Mouse (Mus musculus): ENCODE measurements around the gene Ssh3. TPM values are rescaled to one million over a fixed set of nuclear protein-coding genes. Genes with fewer than 3 reads are reported as not detected.
A peak's percentile ranks its signal among the peaks of the same experiment; 100 is the strongest.

Gene Ssh3
- total RNA-seq, 2 experiments from 2014 or later = 7.2 to 9.9 TPM

GRCm38 (mm10) chr19:4298322-4299121, 29.5 kb upstream of the Ssh3 start:
- no peak for DNase-seq
- intact Hi-C loops (cut with DNase I) = no loop called here

- intact Hi-C loops (cut with DNase I) = no loop called here
- no peak for DNase-seq
These were observed 28.9 kb upstream of the Ssh3 start for GRCm38 (mm10) chr19:4297851-4298250.

GRCm38 (mm10) chr19:4296611-4297010, 27.6 kb upstream of the Ssh3 start:
- DNase-seq = no peak
- intact Hi-C loops (cut with DNase I) = no loop called here

- no peak for DNase-seq
- intact Hi-C loops (cut with DNase I) = no loop called here
These were observed 26.4 kb upstream of the Ssh3 start for GRCm38 (mm10) chr19:4295391-4295790.

DNA sequence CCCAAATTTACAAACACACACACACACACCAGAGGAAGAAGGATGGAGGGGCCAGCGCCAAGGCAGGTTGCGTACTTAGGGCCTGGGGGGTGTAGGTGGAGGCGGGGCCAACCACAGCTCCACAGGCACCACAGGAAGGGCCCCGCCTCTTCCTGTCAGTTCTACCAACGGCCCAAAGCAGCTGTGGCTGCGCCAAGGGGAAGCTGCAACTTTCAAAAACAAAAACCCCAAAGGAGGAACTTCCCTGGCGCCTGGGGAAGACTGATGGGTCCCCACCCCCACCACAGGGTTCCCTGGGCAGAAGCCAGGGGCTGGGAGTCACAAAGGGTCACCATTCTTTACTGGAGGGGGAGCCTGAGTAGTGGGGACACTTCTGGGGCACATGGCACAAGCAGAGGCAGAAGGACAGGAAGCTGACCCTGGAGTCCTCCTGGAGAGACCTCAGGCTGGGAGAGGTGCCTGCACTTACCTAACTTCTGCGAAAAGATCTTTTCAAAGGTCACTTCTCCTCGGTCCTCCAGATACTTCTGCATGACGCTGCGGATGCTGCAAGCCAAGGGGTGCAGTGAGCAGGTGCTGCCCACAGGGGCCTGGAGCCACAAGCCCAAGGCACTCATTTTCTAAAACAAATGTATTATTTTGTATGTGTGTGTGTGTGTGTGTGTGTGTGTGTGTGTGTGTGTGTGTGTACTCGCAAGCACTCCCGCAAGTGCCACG, 25.6 kb upstream of the Ssh3 start:
- intact Hi-C loops (cut with DNase I) = no loop called here
- DNase-seq = peak; percentile 69 to 71

DNA sequence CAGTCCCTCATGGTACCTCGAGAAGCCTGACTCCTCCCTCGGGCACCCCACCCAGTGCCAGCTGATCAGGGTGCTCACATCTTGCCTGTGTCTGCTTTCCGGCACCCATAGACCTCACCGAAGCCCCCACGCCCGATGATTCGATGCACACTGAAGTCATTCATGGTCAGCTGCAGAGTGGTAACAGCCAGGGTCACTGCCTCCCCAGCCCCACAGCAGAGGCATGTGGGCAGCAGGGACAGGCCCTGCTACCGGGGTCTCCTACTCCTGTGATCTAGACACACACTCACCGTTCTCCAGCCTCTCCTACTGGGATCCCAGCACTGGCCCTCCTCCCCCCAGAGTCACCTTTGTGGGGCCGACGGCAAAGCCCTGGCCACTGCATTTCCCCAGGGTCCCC, 22.2 kb upstream of the Ssh3 start:
- no peak for DNase-seq
- intact Hi-C loops (cut with DNase I) = no loop called here

DNA sequence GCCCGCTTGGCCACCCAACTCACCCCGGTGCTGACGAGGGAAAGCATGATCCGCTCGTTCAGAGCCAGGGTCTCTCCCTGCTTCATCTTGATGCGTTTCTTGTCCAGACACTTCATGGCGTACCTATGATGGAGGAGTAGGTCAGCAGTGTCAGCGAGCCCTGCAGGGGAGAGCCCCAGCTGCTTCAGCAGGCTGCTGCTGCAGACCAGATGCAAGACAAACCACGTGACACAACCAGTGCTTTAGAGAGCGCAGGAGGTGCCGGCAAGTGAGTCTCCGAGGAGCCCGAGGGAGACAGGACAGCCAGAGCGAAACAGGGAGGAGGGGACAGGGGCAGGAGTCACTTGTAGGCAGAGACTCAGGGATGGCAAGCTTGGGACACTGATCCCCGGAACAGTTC, 21.8 kb upstream of the Ssh3 start:
- no peak for DNase-seq
- intact Hi-C loops (cut with DNase I) = no loop called here

DNA sequence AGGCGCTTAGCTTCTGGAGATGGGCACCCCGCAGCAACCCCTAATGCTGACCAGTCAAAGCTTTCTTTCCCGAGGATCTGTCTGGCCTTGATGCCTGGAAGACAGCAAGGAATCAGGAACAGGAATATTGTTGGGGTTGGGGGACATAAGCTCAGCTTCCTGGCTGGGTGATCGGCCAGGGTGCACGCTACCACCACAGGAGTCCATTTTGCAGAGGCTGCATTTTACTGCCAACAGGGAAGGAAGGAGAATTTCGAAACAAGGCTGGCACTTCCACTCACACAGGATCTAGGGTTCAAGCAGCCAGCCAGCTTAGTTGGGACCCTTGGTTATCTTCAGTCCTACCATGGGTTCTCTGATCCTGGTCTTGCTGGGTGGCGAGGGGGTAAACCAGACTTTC, 14.7 kb upstream of the Ssh3 start:
- DNase-seq = no peak
- intact Hi-C loops (cut with DNase I) = loop anchor here (1.0 kb wide), 1 partner anchor 24 kb away; no protein-coding TSS in a partner anchor

- DNase-seq = peak; percentile 84 to 88
- intact Hi-C loops (cut with DNase I) = loop anchor here (1.0 kb wide), 1 partner anchor 24 kb away; no protein-coding TSS in a partner anchor
These were observed 14.0 kb upstream of the Ssh3 start, which contains the start of gene Ankrd13d for GRCm38 (mm10) chr19:4282898-4283553. Gene Ankrd13d (minus strand): TSS chr19:4283137.

DNA sequence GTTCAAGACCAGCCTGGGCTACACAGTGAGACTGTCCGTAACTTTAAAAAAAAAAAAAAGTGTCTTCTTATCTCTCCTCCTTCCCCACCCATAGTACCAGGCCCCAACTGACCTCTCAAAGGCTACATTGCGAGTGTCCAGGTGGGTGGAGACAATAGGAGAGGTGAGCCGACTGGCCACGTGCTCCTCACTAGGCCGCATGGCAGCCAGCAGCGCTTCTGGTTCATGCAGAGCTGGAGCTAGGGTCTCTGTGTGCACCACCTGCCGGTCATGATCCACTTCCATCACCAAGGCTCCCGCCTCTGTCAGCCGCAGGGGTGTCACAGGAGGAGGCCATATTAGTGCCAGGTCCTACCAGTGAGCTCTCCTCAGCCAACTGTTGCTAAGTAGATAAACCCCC, 11.4 kb upstream of the Ssh3 start:
- intact Hi-C loops (cut with DNase I) = no loop called here
- DNase-seq = no peak

GRCm38 (mm10) chr19:4279487-4279886, 10.5 kb upstream of the Ssh3 start:
- DNase-seq = no peak
- intact Hi-C loops (cut with DNase I) = no loop called here

- DNase-seq = no peak
- intact Hi-C loops (cut with DNase I) = no loop called here
These were observed 2.0 kb upstream of the Ssh3 start for GRCm38 (mm10) chr19:4270972-4271371.

DNA sequence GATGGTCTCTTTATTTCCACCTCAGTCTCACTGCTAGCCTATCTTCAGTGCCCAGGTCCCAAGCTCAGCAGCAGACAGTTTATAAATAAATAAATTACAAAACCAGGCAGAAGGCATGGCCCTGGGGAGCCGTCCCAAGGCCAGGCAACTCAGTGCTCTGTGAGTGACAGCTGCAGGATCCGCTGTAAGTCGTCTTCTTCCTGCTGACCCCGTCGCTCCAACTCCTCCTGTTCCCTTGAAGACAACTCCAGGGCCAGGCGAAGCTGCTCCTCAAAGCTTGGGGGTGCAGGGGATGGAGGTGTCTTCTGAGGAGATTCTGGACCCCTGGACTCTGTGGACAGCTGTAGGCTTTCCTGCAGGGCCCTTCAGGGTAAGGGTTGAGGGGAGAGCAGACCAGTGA, 1.2 kb upstream of the Ssh3 start:
- intact Hi-C loops (cut with DNase I) = no loop called here
- DNase-seq = no peak

DNA sequence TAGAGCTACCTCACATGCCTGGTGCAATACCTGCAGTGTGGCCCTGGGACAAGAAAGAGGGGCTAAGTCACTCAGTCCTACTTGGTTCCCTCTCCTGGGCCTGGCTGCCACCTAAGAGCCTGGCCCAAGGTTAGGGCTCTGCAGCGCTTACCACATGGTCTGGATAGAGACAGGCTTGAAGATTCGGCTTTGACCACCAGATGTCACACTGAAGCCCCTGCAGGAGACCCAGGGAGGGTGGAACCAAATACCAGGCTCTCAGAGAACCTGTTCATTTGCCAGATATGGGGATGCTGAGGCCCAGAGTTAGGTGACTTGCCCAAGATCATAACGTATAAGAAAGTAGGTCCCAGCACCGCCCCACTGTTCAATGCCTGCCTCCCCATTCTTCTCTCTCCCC, 3.0 kb downstream of the Ssh3 start:
- no peak for DNase-seq
- intact Hi-C loops (cut with DNase I) = no loop called here

GRCm38 (mm10) chr19:4264171-4264780, 4.7 kb downstream of the Ssh3 start:
- intact Hi-C loops (cut with DNase I) = no loop called here
- no peak for DNase-seq

DNA sequence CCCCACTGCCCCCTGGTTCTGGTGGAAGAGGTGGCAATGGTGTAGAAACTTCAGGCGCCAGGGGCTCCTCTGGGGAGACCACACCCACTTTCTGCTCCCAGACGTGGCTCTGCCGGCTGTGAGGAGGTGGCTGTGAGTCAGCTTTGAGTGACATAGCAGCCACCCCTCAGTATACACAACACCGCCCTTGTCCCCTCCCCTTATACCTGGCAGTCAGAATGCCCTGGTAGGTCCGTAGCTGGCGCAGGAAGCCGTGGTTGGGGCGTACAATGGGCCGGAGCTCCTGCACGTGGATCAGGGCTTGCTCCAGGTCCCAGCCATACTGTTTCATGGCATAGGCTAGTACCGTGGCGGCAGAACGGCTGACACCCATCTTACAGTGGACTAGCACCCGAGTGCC, 5.3 kb downstream of the Ssh3 start:
- intact Hi-C loops (cut with DNase I) = no loop called here

GRCm38 (mm10) chr19:4262756-4263155, 6.2 kb downstream of the Ssh3 start:
- intact Hi-C loops (cut with DNase I) = no loop called here
- DNase-seq = no peak

More for the DNA sequence above, 5.3 kb downstream of the Ssh3 start:
- DNase-seq = no peak

GRCm38 (mm10) chr19:4261038-4261698, 7.8 kb downstream of the Ssh3 start:
- intact Hi-C loops (cut with DNase I) = no loop called here
- no peak for DNase-seq

DNA sequence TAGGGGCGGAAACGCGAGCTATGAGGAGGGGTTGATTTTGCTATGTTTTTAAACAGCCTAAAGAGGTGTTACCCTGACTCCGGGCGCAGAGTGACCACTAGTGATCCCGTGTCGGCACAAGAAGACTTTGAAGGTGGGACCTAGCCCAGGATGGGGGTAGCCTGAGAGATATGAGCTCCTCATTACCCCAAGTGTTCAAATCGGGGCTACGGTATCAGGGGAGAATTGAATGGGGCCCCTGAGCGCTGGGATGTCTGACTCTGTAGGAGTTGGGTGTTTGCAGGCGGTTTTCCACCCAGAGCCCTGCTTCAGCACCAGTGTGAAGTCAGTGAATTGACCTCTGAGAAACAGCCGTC, 11.1 kb downstream of the Ssh3 start:
- intact Hi-C loops (cut with DNase I) = loop anchor here (1.0 to 2.0 kb wide), 2 partner anchors 51 to 159 kb away; no protein-coding TSS in a partner anchor
- no peak for DNase-seq

DNA sequence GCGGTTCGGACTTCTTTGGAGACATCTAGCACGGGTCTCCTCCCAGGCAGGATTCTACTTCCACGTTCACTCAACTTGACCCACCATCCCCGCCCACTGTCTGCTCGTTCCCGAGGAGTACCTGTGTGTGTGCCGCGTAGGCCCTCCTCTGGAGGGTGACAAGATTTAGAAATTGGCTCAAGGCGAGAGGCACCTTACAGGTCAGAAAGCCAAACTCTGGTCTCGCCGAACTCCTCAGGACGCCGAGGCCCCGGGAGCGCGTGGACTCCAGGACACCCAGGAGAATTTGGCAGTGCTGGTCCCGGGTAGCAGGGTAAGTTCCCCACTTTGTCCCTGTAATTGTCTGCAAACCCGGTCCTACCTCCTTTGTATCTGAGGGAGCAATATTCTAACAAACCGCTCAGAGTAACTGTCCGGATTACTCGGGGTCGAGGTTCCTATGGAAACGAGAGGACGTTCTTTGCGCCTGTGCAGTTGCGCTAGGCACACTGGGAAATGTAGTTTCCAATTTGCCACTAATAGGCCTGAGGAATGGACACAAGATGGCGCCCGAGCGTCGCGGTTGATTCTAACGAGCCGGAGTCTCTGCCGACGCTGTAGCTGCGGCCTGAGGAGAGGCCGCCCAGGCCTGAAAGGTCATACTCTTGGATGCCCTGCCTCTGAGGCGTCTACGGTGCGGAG, 11.6 kb downstream of the Ssh3 start:
- intact Hi-C loops (cut with DNase I) = loop anchor here (2.0 kb wide), 1 partner anchor 159 kb away; no protein-coding TSS in a partner anchor
- DNase-seq = peak; percentile 92 to 94

Data from heart, postnatal 14 days (tissue).